Mouse (Mus musculus) liver, embryonic 14.5 days (tissue): ENCODE data around the gene Recql5. TPM values are rescaled to one million over a fixed set of nuclear protein-coding genes. Genes with fewer than 3 reads are reported as not detected.
A peak's percentile ranks its signal among the peaks of the same experiment; 100 is the strongest.

Source experiments
- ATAC-seq: fragments of 200-750 bp; cut with Nextera tagmentation; 2 replicates; pipeline ENCODE4 v1.8.0; 2017; ENCODE audit warnings: moderate number of reproducible peaks, mild to moderate bottlenecking, moderate library complexity; ENCODE audit not compliant: insufficient read depth
- DNase-seq, 3 experiments: peaks; one replicate each; pipeline ENCODE4 v3.0.0-alpha.2; 2012 to 2013; ENCODE audit warnings: low read depth in 3 of 3, low spot score in 3 of 3
- H3K27ac ChIP-seq: fragments of 300-500 bp; sonication (generic); 2 replicates; pipeline ENCODE4 v1.5.1; 2014; ENCODE audit warnings: moderate library complexity, mild to moderate bottlenecking, control low read depth, inconsistent platforms
- H3K27me3 ChIP-seq: fragments of 300-500 bp; sonication (generic); 2 replicates; pipeline ENCODE4 v1.6.1; 2014; ENCODE audit warnings: mild to moderate bottlenecking, low read length, moderate library complexity; ENCODE audit not compliant: control insufficient read depth, insufficient read depth
- H3K36me3 ChIP-seq: fragments of 300-500 bp; sonication (generic); replicated peaks from 2 replicates; pipeline ENCODE4 v1.6.1; 2014; ENCODE audit warnings: low read depth; ENCODE audit not compliant: control insufficient read depth, insufficient read depth
- H3K4me1 ChIP-seq, 2 experiments: fragments of 200-500 bp in 1 of 2; fragments of 300-500 bp in 1 of 2; sonication (generic) in 1 of 2; replicated peaks; 2 replicates each; pipeline ENCODE4 v1.6.1; 2012 to 2014; ENCODE audit warnings: antibody characterized with exemption in 1 of 2, inconsistent platforms in 1 of 2, low read length in 1 of 2; ENCODE audit not compliant: control insufficient read depth in 2 of 2, insufficient read depth in 2 of 2
- H3K4me2 ChIP-seq: fragments of 300-500 bp; sonication (generic); 2 replicates; pipeline ENCODE4 v1.6.1; 2014; ENCODE audit warnings: low read depth, mild to moderate bottlenecking, control low read depth, moderate library complexity
- H3K4me3 ChIP-seq, 2 experiments: fragments of 200-500 bp in 1 of 2; fragments of 300-500 bp in 1 of 2; sonication (generic) in 1 of 2; 2 replicates each; pipeline ENCODE4 v1.5.1; 2012 to 2014; ENCODE audit warnings: low read depth in 2 of 2, low read length in 2 of 2, mild to moderate bottlenecking in 2 of 2, control low read depth in 1 of 2, inconsistent platforms in 1 of 2, moderate library complexity in 1 of 2; ENCODE audit not compliant: insufficient read depth in 1 of 2
- H3K9ac ChIP-seq: fragments of 300-500 bp; sonication (generic); replicated peaks from 2 replicates; pipeline ENCODE4 v1.6.1; 2014; ENCODE audit warnings: mild to moderate bottlenecking, control low read depth, moderate library complexity
- H3K9me3 ChIP-seq: fragments of 300-500 bp; sonication (generic); 2 replicates; pipeline ENCODE4 v1.6.1; 2016; ENCODE audit warnings: low read length, mixed read lengths; ENCODE audit not compliant: control insufficient read depth
- CTCF ChIP-seq: IDR thresholded peaks from 2 replicates; pipeline ENCODE4 v1.5.1; 2016; ENCODE audit warnings: antibody characterized with exemption, low read depth, control low read depth
- EP300 ChIP-seq: IDR thresholded peaks from 2 replicates; pipeline ENCODE4 v1.6.1; 2016; ENCODE audit warnings: antibody characterized with exemption, low read depth
- WGBS: fragments of 180-500 bp; shearing (Covaris S2); extraction: QIAGEN DNeasy Blood & Tissue Kit; methylation state at CpG from one replicate; pipeline ENCODE4 v1.1.7; 2014; ENCODE audit not compliant: insufficient replicate concordance; 5-methylcytosine and 5-hydroxymethylcytosine counted together
- polyA plus RNA-seq, 2 experiments: library from polyadenylated mRNA; depleted of rRNA in 1 of 2; stranded (reverse) in 1 of 2; unstranded in 1 of 2; fragments of >200 nt; fragmentation: Nextera tagmentation in 1 of 2; extraction: Ambion mirVana in 1 of 2; gene quantifications; 2 replicates each; pipeline versions ENCODE4 v1.2.1 to v1.2.3; 2012 to 2014

Gene Recql5
- polyA plus RNA-seq (2012; rRNA removed): 6.7 and 7.3 TPM in 2 replicates
- polyA plus RNA-seq (2014; fragmentation: Nextera tagmentation; extraction: Ambion mirVana): 6.1 and 6.5 TPM in 2 replicates

- under 1% methylated on average over 28 of the region's 28 CpGs for WGBS
- no peak for TF ChIP-seq EP300
- no peak for TF ChIP-seq CTCF
- peak within 1 kb of the TSS; percentile 54 for H3K27ac ChIP-seq
These were observed at the start of gene Recql5, which contains the start of gene Sap30bp for GRCm38 (mm10) chr11:115933108-115933746. Gene Recql5, minus strand, starts transcription at chr11:115933477. Gene Sap30bp, plus strand, starts transcription at chr11:115933282.

DNA sequence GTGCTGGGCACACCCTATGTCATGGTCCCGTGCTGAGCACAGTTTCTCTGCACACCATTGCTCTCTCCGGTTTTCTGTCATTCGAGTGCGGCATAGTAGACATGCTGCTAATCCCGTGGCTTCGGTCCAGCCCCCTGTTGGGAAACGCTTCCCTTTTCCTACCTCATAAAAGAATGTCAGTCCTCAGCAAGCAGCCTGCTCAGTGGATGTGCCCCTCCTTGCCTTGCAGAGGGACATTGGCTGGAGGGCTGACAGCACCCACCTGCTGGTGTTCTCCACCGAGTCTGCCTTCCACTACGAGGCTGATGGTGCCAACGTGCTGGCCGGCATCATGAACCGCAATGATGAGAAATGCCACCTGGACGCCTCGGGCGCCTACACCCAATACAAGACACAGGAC, 49.2 kb upstream of the Recql5 start:
- no peaks in the 10 kb centered on the region for H3K27me3 ChIP-seq
- no peaks in the 10 kb centered on the region for H3K4me1 ChIP-seq
- no peak overlapping the region for H3K4me3 ChIP-seq
- no peak for DNase-seq
- no peak overlapping the region for H3K27ac ChIP-seq
- WGBS: 78% methylated on average over 15 of the region's 15 CpGs
- no peak overlapping the region for H3K4me2 ChIP-seq
- ATAC-seq: no peak
- no peaks in the 10 kb centered on the region for H3K9me3 ChIP-seq
- no peak overlapping the region for H3K9ac ChIP-seq
- TF ChIP-seq CTCF: no peak
- H3K36me3 ChIP-seq: no peaks in the 10 kb centered on the region

More at GRCm38 (mm10) chr11:115933108-115933746, at the start of gene Recql5, which contains the start of gene Sap30bp:
- DNase-seq: peak; percentile 98
- Histone ChIP-seq H3K27me3 (no peaks in the 10 kb centered on the region), H3K36me3 (peaks cover 7% of the 10 kb centered on the region), H3K4me3 (peak within 1 kb of the TSS; percentile 84 to 100), H3K9me3 (no peaks in the 10 kb centered on the region), H3K9ac (peak within 1 kb of the TSS; percentile 87), H3K4me2 (peak within 1 kb of the TSS; percentile 90), H3K4me1 (peaks cover 16% of the 10 kb centered on the region in 2 experiments)
- peak; percentile 99 for ATAC-seq

GRCm38 (mm10) chr11:115975544-115975943, 42.3 kb upstream of the Recql5 start:
- Histone ChIP-seq H3K9ac (no peak overlapping the region), H3K9me3 (no peaks in the 10 kb centered on the region), H3K27ac (no peak overlapping the region), H3K36me3 (no peaks in the 10 kb centered on the region), H3K4me3 (no peak overlapping the region), H3K4me2 (no peak overlapping the region), H3K4me1 (no peaks in the 10 kb centered on the region), H3K27me3 (peaks cover 27% of the 10 kb centered on the region)
- TF ChIP-seq EP300: no peak
- TF ChIP-seq CTCF: no peak
- ATAC-seq (no peak), DNase-seq (no peak)
- 38% methylated on average over 12 of the region's 12 CpGs for WGBS

GRCm38 (mm10) chr11:115975083-115975420, 41.8 kb upstream of the Recql5 start:
- Histone ChIP-seq H3K4me3 (peak overlapping the region in 1 of 2 experiments; percentile 46; a peak in 2 of 4 replicates), H3K27me3 (peaks cover 27% of the 10 kb centered on the region), H3K4me2 (peak overlapping the region; percentile 62), H3K27ac (no peak overlapping the region), H3K9me3 (no peaks in the 10 kb centered on the region), H3K4me1 (no peaks in the 10 kb centered on the region), H3K36me3 (no peaks in the 10 kb centered on the region), H3K9ac (no peak overlapping the region)
- DNase-seq (no peak), ATAC-seq (no peak)
- WGBS: 8% methylated on average over 18 of the region's 18 CpGs
- no peak for TF ChIP-seq EP300
- TF ChIP-seq CTCF: no peak

- Histone ChIP-seq H3K4me3 (peak within 1 kb of the TSS; percentile 4 to 46; a peak in 3 of 4 replicates), H3K27ac (no peak within 1 kb of the TSS), H3K4me1 (0 out of 4 replicates have a peak, but pooled peaks cover 0 to 3% of the 10 kb centered on the region in 2 experiments), H3K36me3 (no peaks in the 10 kb centered on the region), H3K4me2 (peak within 1 kb of the TSS; percentile 62), H3K27me3 (peaks cover 27% of the 10 kb centered on the region), H3K9ac (no peak within 1 kb of the TSS), H3K9me3 (no peaks in the 10 kb centered on the region)
- DNase-seq (no peak), ATAC-seq (peak; percentile 39; the same call in 1 of the 2 replicates)
- peak; percentile 20; the same call in 1 of the 2 replicates for TF ChIP-seq CTCF
- no peak for TF ChIP-seq EP300
- 9% methylated on average over 58 of the region's 58 CpGs for WGBS
These were observed 41.2 kb upstream of the Recql5 start, which contains the start of gene Itgb4 for GRCm38 (mm10) chr11:115974309-115975082. Gene Itgb4, plus strand, starts transcription at chr11:115974709.
